Mouse (Mus musculus): ENCODE measurements around the gene Ppp1cc. TPM values are rescaled to one million over a fixed set of nuclear protein-coding genes. Genes with fewer than 3 reads are reported as not detected.
"Not testable (repeated sequence)": the region's sequence is repeated elsewhere in the genome, so short reads cannot be mapped to it uniquely, and the experiment has no call there.

Gene Ppp1cc
- total and polyA plus RNA-seq, 2 experiments from 2014 or later = 157 to 199 TPM

DNA sequence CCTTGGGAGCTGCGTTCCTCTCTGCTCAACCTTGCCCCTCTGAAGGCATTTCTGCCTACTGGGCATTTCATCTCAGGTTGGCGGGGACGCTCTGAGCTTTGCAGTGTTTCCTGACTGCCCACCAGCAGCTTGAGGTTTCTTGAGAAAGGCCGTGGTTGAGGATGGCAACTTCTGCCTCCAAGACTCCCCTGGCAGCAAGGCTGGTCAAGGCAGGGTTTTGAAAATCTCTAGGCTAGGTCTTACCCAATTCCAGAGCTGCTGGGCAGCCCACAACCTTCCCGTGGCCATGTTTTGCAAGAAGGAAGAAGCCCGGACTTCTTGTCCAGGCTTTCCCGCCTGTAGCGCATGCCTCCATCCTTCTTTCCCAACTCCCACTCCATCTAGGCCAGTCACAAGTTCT, 52.8 kb downstream of the Ppp1cc start:
- no peak for ATAC-seq (ENCODE audit: insufficient read depth, low read depth)
- H3K4me1 ChIP-seq (ENCODE audit: control insufficient read depth, insufficient read depth) = no peaks in the 10 kb centered on the region; the same call in 1 of the 2 replicates
- no peak overlapping the region for H3K9ac ChIP-seq (replicated peaks; ENCODE audit: low read depth, low read length)
- H3K4me2 ChIP-seq (ENCODE audit: low read depth, low read length) = no peak overlapping the region
- H3K4me3 ChIP-seq (ENCODE audit: low read depth, low read length) = no peak overlapping the region
- H3K27ac ChIP-seq (ENCODE audit: low read depth) = no peak overlapping the region
- no peaks in the 10 kb centered on the region for H3K27me3 ChIP-seq (ENCODE audit: control insufficient read depth, insufficient read depth, low read length)
- DNase-seq (ENCODE audit: low spot score) = no peak
- no peak for TF ChIP-seq EP300 (IDR thresholded peaks at IDR 0.05; ENCODE audit: low read depth)
- no peak for TF ChIP-seq CTCF (IDR thresholded peaks at IDR 0.05; ENCODE audit: low read depth)
- H3K9me3 ChIP-seq (replicated peaks; ENCODE audit: control insufficient read depth, low read length) = no peaks in the 10 kb centered on the region
- 90% methylated on average over 8 of the region's 8 CpGs for WGBS
- no peaks in the 10 kb centered on the region for H3K36me3 ChIP-seq (replicated peaks; ENCODE audit: control insufficient read depth, insufficient read depth, low read length)

DNA sequence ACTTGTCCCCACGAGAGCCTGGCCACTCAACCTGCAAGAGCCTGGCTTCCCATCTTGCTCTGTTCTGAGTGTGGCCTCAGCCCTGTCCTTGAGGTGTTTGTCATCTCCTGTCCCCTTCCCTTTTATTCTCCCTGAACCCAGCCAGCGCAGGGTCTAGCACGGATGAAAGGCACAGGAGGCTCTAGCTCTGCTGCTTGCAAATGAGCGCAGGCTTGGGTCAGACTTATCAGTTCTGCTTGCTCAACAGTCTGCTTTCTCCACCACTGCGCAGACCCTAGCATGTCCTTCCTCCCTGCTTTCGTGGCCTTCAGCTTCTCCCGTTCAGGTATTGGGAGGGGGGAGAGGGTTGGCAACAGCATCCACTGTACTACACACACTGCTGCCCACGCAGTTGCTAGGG, 54.0 kb downstream of the Ppp1cc start:
- DNase-seq (ENCODE audit: low spot score) = no peak
- ATAC-seq (ENCODE audit: insufficient read depth, low read depth) = no peak
- no peak overlapping the region for H3K4me2 ChIP-seq (ENCODE audit: low read depth, low read length)
- no peaks in the 10 kb centered on the region for H3K27me3 ChIP-seq (ENCODE audit: control insufficient read depth, insufficient read depth, low read length)
- no peak overlapping the region for H3K9ac ChIP-seq (replicated peaks; ENCODE audit: low read depth, low read length)
- no peak overlapping the region for H3K4me3 ChIP-seq (ENCODE audit: low read depth, low read length)
- no peaks in the 10 kb centered on the region; the same call in 1 of the 2 replicates for H3K4me1 ChIP-seq (ENCODE audit: control insufficient read depth, insufficient read depth)
- H3K27ac ChIP-seq (ENCODE audit: low read depth) = no peak overlapping the region
- TF ChIP-seq CTCF (IDR thresholded peaks at IDR 0.05; ENCODE audit: low read depth) (no peak), EP300 (IDR thresholded peaks at IDR 0.05; ENCODE audit: low read depth) (no peak)
- WGBS = 80% methylated on average over 8 of the region's 8 CpGs
- H3K9me3 ChIP-seq (replicated peaks; ENCODE audit: control insufficient read depth, low read length) = no peaks in the 10 kb centered on the region
- H3K36me3 ChIP-seq (replicated peaks; ENCODE audit: control insufficient read depth, insufficient read depth, low read length) = no peaks in the 10 kb centered on the region

DNA sequence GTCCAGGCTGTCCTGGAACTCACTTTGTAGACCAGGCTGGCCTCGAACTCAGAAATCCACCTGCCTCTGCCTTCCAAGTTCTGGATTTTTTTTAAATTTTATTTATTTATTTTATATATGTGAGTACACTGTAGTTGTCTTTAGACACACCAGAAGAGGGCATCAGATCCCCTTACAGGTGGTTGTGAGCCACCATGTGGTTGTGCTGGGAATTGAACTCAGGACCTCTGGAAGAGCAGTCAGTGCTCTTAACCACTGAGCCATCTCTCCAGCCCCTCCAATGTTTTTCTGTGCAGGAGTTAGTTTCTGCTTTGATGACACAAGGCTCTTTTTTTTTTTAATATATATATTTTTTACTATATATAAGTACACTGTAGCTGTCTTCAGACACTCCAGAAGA, 54.7 kb downstream of the Ppp1cc start:
- not testable (repeated sequence) for H3K4me1 ChIP-seq (ENCODE audit: control insufficient read depth, insufficient read depth); ATAC-seq (ENCODE audit: insufficient read depth, low read depth); H3K27me3 ChIP-seq (ENCODE audit: control insufficient read depth, insufficient read depth, low read length); H3K36me3 ChIP-seq (replicated peaks; ENCODE audit: control insufficient read depth, insufficient read depth, low read length); H3K9me3 ChIP-seq (replicated peaks; ENCODE audit: control insufficient read depth, low read length); H3K4me3 ChIP-seq (ENCODE audit: low read depth, low read length); H3K9ac ChIP-seq (replicated peaks; ENCODE audit: low read depth, low read length); H3K4me2 ChIP-seq (ENCODE audit: low read depth, low read length); DNase-seq (ENCODE audit: low spot score); H3K27ac ChIP-seq (ENCODE audit: low read depth)
- WGBS = 100% methylated on average over 1 of the region's 1 CpGs

DNA sequence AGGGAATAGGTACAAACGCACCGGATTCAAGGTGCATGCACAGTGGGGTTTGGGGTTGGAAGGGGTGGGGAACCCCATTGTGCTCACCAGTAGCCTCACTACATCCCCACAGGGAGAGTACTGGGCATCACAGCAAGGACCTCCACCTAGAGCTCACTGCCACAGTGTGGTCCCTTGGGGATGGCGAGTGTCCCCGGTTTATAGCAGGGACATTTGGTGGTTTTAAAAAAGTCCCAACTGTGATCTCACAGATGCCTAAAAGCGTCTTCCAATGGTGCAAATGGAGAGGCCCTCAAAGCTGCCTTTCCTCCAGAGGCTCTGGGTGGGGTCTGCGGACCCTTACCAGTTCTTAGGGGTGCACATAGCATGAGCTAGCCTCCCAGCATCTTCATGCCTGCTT, 55.8 kb downstream of the Ppp1cc start:
- Histone ChIP-seq H3K27ac (ENCODE audit: low read depth) (no peak overlapping the region), H3K36me3 (replicated peaks; ENCODE audit: control insufficient read depth, insufficient read depth, low read length) (no peaks in the 10 kb centered on the region), H3K9ac (replicated peaks; ENCODE audit: low read depth, low read length) (no peak overlapping the region), H3K4me2 (ENCODE audit: low read depth, low read length) (no peak overlapping the region), H3K9me3 (replicated peaks; ENCODE audit: control insufficient read depth, low read length) (no peaks in the 10 kb centered on the region), H3K4me3 (ENCODE audit: low read depth, low read length) (no peak overlapping the region), H3K4me1 (ENCODE audit: control insufficient read depth, insufficient read depth) (no peaks in the 10 kb centered on the region; the same call in 1 of the 2 replicates), H3K27me3 (ENCODE audit: control insufficient read depth, insufficient read depth, low read length) (no peaks in the 10 kb centered on the region)
- ATAC-seq (ENCODE audit: insufficient read depth, low read depth) (no peak), DNase-seq (ENCODE audit: low spot score) (no peak)
- TF ChIP-seq EP300 (IDR thresholded peaks at IDR 0.05; ENCODE audit: low read depth) (no peak), CTCF (IDR thresholded peaks at IDR 0.05; ENCODE audit: low read depth) (no peak)
- WGBS = 93% methylated on average over 6 of the region's 6 CpGs

DNA sequence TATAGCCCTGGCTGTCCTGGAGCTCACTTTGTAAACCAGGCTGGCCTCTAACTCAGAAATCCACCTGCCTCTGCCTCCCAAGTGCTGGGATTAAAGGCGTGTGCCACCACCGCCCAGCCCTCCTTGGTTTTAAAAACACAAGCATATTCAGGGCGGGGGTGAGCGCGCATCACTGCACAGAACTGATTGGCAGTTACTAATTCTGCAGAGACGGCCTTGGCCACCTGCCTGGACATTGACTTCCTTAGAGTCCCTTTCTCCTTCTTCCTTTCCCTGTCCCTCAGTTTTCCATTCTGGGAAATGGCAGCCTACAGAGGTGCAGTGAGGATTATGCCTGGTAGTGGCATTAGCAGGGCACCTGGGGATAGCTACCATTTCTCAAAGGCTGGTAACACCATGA, 59.6 kb downstream of the Ppp1cc start:
- Histone ChIP-seq H3K27ac (ENCODE audit: low read depth) (no peak overlapping the region), H3K36me3 (replicated peaks; ENCODE audit: control insufficient read depth, insufficient read depth, low read length) (no peaks in the 10 kb centered on the region), H3K9ac (replicated peaks; ENCODE audit: low read depth, low read length) (no peak overlapping the region), H3K4me1 (ENCODE audit: control insufficient read depth, insufficient read depth) (no peaks in the 10 kb centered on the region), H3K9me3 (replicated peaks; ENCODE audit: control insufficient read depth, low read length) (no peaks in the 10 kb centered on the region), H3K4me2 (ENCODE audit: low read depth, low read length) (no peak overlapping the region), H3K4me3 (ENCODE audit: low read depth, low read length) (no peak overlapping the region), H3K27me3 (ENCODE audit: control insufficient read depth, insufficient read depth, low read length) (no peaks in the 10 kb centered on the region)
- WGBS = 82% methylated on average over 6 of the region's 6 CpGs
- DNase-seq (ENCODE audit: low spot score) (no peak), ATAC-seq (ENCODE audit: insufficient read depth, low read depth) (no peak)
- no peak for TF ChIP-seq EP300 (IDR thresholded peaks at IDR 0.05; ENCODE audit: low read depth)
- no peak for TF ChIP-seq CTCF (IDR thresholded peaks at IDR 0.05; ENCODE audit: low read depth)

DNA sequence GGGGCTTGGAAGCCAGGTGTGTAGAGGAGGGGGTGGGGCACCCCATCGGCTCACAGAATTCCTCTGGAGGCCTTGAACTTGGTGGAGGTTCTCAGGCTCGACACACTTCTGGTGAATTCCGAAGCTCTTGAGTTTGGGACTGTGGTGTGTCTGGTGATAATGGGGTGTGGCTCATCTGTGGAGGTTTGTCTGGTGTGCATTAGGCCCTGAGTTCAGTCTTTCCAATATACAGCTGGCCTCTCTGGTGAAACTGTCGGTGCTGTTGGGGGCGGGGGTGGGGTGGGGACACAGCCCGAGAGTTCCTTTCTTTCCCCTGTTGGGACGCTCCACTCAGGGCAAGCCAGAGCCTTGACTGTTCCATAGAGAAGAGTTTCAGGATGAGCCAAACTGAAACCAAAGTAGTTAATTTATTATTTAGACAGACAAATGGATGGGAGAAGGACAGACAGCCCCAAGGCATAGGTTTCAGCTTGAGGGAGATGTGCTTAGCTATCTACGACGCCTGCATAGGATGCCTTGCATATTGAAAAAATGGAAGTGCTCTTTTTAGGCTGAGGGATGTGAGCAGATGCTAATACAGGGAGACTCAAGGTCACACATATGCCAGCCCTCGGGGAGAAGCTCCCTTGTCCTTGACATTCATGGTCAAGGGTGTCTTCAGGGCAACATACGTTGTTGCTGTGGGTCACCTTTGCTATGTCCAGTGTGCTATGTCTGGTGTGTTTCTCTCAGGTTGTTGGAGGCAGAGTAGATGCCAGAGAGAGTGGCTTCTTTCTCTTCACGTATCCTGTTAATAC, 60.2 kb downstream of the Ppp1cc start:
- Histone ChIP-seq H3K27ac (ENCODE audit: low read depth) (no peak overlapping the region), H3K27me3 (ENCODE audit: control insufficient read depth, insufficient read depth, low read length) (no peaks in the 10 kb centered on the region), H3K4me3 (ENCODE audit: low read depth, low read length) (no peak overlapping the region), H3K4me1 (ENCODE audit: control insufficient read depth, insufficient read depth) (no peaks in the 10 kb centered on the region), H3K9ac (replicated peaks; ENCODE audit: low read depth, low read length) (no peak overlapping the region), H3K4me2 (ENCODE audit: low read depth, low read length) (no peak overlapping the region), H3K36me3 (replicated peaks; ENCODE audit: control insufficient read depth, insufficient read depth, low read length) (no peaks in the 10 kb centered on the region), H3K9me3 (replicated peaks; ENCODE audit: control insufficient read depth, low read length) (no peaks in the 10 kb centered on the region)
- no peak for TF ChIP-seq CTCF (IDR thresholded peaks at IDR 0.05; ENCODE audit: low read depth)
- WGBS = 74% methylated on average over 12 of the region's 12 CpGs
- no peak for ATAC-seq (ENCODE audit: insufficient read depth, low read depth)
- no peak for DNase-seq (ENCODE audit: low spot score)

Data from heart, postnatal 0 days (tissue).